Mouse (Mus musculus): ENCODE measurements around the gene Scg5. TPM values are rescaled to one million over a fixed set of nuclear protein-coding genes. Genes with fewer than 3 reads are reported as not detected.

Scg5 gene
- 9.1 TPM for polyA plus RNA-seq (2017; shearing (Covaris generic))

DNA sequence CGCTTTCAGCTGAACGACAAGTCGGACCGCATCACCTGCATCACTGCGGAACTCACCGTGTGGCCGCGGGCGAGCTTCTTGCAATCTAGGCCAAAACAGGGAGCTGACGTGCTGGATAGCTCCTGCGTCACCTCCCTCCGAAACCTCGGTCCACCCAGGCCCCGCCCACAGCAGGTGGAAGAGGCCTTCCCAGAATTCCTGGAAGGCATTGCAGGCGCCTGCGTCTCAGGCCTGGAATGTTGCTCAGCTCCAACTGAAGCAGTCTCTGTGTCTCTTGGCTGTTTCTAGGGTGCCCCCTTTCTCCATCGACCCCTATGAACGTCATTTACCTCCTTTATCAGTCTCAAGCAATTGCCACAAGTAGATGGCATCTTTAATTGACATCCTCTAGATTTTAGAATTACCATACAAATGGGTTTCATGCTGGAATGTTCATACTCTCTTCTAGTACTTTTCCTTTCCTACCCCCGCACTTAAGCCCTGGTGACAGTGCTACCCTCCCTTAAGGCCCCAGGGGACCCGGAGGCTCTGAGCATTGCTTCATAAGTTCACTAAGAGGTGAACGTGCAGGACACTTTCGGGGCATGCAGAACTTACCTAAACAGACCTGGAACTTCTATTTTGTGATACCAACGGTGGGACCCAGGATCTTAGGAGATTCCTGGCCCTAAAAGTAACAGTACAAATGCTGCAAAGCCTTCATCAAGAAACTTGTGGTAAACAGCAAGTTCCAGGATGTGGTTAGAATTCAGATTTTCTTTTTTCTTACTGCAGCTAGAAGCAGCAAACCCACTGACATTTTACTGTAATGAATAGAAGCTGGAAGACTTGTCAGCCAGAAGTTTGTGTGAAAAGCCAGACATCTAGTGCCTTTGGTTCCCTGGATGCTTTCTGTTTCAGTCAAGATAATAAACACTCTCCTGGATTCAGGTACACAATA is at the start of gene Scg5:
Gene Scg5, minus strand, starts transcription at position 179 of the 940 bp plus-strand sequence.

DNA sequence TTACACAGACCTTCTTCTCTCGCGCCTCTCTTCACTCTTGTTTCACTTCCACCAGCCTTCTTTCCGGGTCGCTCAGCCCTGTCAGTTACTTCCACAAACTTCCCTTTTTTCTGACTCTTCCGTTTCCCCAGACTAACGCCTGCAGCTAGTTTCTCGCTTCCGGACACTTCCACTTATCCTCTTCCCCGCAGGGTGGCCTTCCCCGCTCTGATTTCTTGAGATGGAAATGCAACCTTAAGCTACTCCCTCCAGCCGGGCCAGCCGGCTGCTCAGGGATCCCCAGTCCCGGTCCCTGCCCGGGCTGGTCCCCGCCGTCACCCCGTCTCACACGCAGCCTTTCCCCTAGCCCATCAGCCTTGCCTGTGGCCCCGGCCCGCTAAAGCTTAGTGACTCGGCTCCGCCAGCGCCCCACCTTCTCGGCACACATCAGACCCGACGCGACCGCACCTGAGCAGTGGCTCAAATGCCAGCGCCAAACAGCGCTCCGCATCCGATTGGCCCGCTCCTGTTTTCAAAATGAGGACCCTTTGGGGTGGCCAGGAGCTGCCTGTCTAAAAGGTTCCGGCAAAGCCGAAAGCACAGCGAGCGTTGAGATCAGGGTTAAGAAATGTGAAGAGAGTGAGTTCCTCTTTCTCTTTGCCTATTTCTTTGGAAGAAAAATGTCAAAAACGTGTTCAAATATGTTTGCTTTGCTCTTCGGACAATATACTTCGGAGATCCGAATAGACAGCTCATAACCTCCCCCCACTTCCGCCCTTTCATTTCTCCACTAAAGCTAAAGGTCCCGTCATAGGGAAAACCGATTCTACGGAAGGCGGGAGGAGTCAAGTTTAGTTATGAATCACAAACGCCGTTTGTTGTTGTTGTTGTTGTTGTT is 19.6 kb upstream of the Scg5 start, which contains the start of gene Arhgap11a:
Gene Arhgap11a, minus strand, starts transcription at position 417 of the 877 bp plus-strand sequence.

DNA sequence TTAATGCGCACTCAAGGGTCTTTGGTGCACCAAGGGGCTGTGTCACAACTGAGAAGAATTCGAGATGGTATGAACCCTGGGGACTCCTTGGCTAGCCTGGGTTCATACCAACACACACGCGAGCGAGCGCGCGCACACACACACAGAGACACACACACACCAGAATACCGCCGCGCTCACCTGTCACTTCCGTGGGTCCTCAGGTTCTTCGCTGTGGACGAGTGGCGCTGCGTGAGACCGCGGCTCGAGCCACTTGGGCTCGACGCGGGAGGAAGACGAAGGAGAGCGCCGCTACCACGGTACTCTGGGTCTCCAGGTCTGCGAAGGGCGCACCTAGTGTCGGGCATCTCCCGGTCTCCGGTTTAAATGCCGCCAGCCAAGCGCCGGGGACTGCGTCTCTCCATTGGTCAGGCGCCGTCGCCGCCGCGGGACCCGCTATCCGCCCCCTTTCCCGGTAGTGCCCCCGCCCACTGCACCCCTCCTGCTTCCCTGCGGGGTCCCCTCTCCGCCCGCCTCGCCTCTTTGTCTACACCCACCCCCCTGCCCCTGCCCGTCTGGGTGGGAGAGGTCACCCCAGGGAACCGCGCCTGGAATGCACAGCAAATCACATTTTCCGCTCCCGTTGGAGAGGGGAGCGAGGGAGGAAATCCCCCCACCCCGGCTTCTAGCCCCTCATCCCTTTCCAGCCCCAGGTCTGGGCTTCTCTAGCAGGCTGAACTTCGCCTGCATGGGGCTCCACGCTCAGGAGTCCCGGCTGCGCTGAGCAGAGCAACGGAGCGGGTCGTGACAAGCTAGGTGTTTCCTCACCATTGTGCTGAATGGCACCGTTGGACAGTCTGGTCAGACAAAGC is 70.4 kb downstream of the Scg5 start, which contains the start of gene Grem1:
Gene Grem1, minus strand, starts transcription at position 336 of the 851 bp plus-strand sequence.

Other genes starting within 250 kb of the Scg5 start
- gene Grem1, start 70.5 kb downstream of the Scg5 start, polyA plus RNA-seq (2017; shearing (Covaris generic)): not detected
- 7.7 TPM for gene Arhgap11a, start 19.5 kb upstream of the Scg5 start, polyA plus RNA-seq (2017; shearing (Covaris generic))
- not detected for gene Gjd2, start 184.5 kb upstream of the Scg5 start, polyA plus RNA-seq (2017; shearing (Covaris generic))
- not detected for gene Actc1, start 224.4 kb upstream of the Scg5 start, polyA plus RNA-seq (2017; shearing (Covaris generic))

Measured in CD4-positive, CD25-positive, alpha-beta regulatory T cell, adult 9 weeks (primary cell).